Mouse (Mus musculus): ENCODE data around the gene Themis3.
"Not testable (repeated sequence)": the region's sequence is repeated elsewhere in the genome, so short reads cannot be mapped to it uniquely, and the experiment has no call there.

The Themis3 gene

DNA sequence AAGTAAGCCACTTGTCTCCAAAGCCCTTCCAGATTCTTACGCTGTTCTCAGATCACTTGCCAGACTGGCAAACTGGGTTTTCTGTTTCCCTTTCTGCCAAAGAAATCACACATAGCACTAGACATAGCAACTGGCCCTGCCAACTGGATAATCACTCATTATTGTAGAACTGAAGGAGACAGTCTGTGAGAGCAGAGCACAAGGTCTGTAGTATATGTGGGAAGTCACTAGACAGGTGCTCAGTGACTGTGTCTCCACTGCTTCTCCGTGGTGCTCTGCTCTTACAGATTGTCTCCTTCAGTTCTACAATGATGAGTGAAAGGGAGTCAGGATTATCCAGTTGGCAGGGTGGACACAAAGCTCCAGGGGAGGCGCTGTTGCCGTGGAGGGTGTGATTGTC is 41.7 kb downstream of the Themis3 start:
- DNase-seq: no peak

DNA sequence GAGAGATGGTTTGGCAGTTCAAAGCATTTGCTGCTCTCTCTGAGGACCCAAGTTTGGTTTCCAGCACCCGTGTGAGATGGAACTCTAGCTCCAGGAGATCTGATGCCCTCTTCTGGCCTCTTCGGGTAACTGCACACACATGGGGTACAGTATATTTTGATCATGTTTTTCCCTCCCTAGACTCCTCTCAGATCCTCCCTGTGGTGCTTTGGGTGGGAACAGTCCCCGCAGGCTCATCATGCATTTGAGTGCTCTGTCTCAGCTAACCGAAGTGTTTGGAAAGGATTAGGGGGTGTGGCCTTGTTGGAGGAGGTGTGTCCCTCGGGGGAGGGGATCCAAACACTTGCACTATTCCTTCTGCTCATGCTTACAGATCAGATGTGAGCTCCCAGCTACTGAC is 43.9 kb downstream of the Themis3 start:
- no peak for DNase-seq

DNA sequence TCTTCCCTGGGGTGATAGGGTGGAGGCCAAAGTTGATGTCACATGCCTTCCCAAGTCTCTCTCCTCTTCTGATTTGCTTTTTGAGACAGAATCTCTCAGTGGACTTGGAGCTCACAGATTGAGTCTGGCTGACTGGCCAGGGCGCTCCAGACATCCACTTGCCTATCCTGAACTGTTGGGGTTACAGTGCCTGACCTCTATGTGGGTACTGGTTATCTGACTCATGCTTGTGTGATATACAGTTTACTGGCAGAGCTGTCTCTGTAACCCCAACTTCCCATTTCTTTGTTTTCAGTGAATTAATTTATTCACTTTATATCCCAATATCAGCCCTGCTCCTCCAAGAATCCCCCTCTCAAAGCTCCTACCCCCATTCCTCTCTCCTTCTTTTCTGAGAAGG is 62.1 kb downstream of the Themis3 start:
- no peak for DNase-seq

DNA sequence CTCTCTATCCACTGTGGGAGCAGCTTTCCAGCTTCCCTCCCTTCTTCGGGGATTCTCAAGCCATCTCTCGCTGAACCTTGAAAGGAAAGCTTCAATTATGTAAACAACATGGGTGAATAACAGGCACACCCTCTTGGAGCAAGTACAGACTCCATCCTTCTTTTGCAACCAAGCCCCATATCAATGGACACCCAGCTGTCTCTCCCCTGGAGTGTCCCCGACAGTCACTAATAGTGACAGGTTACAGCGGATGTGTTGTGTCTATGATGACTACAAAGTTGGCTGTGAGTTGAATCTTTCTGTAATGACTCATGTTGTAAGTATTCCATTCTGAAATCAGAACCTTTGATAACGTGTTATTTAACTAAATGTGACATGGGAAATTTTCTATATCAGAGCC is 71.0 kb downstream of the Themis3 start:
- no peak for DNase-seq

- not testable (repeated sequence) for DNase-seq
Observed at GRCm38 (mm10) chr17:66522631-66523030, 71.8 kb downstream of the Themis3 start.

GRCm38 (mm10) chr17:66519554-66520553 is 74.6 kb downstream of the Themis3 start, which contains the start of gene Rab12:
Gene Rab12 (minus strand): TSS chr17:66519729.
- peak; percentile 90 for DNase-seq

DNA sequence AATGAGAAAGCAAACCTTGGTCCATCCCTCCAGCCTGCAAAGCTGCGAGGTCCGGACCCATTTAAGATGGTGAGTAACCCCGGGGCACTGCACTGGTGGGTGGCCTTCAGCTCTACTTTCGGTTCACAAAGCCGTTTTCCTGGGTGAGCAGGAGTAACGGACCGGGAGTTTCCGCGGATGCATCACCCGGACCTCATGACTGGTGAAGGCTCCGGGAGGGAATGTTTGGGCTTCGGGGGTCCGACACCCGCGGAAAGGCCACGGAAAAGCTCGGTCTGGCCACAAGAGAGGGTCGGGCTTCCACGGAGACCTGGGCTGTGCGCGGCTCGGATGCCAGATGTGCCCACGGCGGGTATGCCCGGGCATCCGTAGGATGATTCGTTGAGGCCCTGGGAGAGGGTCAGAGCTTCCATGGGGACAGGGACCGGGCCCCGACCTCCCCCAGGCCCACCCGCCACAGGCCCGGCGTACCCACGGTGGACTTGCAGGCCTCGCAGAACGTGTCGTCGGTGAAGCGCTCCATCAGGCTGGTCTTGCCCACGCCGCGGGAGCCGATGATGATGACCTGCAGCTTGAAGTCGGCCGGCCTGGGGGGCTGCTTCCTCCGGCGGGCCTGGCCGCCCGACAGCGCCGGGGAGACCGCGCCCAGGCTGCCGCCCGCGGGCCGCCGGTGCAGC is 75.4 kb downstream of the Themis3 start:
- DNase-seq: no peak

DNA sequence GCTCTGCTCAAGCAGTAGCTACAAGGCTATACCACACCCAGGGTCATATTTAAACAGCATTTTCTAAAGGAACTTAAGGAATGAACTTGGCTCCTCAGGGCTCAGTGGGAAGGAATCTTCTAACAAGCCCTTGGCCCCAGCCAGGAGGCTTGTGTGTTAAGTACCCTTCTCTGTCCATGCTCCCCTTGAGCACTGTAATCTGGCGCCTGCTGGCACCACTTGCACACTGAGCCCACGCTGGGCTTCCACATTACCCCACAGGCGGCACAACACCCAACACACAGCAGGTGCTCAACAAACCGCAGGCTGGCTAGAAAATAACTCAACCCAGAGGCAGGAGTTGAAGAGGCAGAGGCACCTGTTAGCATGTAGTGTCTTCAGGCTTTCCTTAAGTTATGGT is 77.5 kb downstream of the Themis3 start:
- no peak for DNase-seq

- DNase-seq: no peak
Observed at GRCm38 (mm10) chr17:66514288-66514995, 80.0 kb downstream of the Themis3 start.

DNA sequence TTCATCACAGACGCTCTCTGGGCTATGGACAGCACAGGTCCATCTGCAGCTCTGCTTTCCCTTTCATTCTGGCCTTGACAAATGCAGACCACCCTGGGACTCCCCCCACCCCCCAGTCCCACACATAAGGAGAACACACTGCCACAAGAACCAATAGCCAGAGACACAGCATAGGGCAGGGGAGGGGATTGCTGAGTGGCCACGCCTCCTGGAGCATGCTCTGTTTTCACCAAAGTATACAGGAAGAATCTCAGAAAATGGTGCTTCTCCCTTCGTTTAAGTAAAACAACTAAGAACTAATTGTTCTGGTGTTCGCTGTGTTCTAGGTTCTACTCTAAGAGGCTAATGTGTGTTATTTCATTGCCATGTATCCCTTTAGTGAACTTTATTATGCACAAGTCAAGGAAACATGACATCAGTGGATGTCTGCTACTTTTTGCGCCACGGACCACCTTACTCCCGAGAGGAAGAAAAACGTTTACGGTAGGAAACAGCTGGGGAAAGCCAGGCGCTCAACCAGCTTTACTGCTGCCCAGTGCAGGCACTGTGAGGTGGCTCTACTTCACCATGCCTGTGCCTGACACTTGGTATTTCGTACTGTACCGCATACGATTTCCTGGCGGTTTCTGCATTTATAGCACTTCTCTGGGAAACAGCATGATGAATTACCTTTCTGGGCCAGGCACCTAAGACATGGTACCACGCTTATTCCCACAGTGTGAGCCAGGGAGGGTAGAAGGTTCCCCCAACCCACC is 82.0 kb downstream of the Themis3 start:
- DNase-seq: no peak

GRCm38 (mm10) chr17:66510221-66510683 is 84.2 kb downstream of the Themis3 start:
- DNase-seq: no peak

DNA sequence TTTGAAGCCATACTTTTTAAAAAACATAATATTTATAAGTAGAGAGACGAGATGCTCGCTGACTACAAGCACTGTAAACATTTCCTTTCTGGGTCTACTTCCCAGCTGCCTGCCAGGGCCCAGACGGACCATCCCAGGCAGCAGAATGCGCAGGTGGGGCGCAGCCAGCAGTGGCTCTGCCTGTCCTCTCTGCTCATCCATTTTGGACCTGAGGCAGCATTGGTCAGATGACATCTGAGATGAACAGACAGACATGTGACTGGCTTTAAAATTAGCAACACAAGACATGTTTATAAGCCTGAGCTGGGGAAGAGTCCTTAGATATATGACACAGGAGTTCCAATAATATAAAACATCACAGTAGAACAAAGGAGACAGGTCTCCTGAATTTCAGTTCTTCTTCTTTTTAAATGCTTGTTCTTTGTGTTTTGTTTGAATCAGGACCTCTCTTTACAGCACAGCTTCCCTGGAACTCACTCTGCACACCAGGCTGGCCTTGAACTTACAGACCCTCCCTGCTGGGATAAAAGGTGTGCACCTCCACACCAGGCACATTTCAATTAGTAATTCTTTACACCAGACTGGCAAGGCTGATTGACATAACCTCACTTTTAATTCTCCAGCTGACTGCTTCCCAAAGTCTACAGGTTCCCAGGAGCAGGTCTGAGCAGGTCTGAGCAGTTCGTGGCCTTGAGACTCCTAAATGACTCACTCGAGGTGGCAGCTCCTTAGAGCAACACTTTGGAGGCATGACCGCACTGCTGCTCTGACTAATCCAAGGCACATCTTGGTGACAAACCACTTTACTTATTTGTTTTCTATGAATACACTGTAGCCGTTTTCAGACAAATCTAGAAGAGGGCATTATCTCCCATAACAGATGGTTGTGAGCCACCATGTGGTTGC is 87.1 kb downstream of the Themis3 start:
- peak; percentile 69 for DNase-seq

DNA sequence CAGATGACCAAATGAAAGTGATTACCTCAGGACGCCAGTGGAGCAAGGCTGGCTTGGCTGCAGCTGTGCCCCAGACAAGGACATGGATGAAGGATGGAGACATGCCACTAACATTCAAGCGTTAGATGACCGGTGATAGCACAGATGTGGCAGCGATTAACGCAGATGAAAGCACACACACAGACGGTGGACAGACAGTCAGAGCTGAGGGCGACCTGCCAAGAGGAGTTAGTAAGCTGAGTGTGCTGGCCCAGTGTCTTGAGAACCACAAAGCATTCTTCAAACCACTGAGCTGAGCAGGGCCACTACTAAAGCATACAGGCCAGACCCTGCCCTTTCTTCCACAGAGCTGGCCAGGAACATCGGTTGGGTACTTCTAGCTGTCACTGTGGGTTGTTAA is 89.5 kb downstream of the Themis3 start:
- DNase-seq: peak; percentile 44
